Mouse (Mus musculus): ENCODE data around the gene BC034090.

Gene BC034090

GRCm38 (mm10) chr1:155216313-155216712 is 27.9 kb downstream of the BC034090 start:
- no peak for DNase-seq (ENCODE audit: low read depth, low spot score)

- DNase-seq (ENCODE audit: low read depth, low spot score) = no peak
Observed at GRCm38 (mm10) chr1:155215066-155215764, 29.0 kb downstream of the BC034090 start.

- DNase-seq (ENCODE audit: low read depth, low spot score) = no peak
Observed at GRCm38 (mm10) chr1:155213912-155214311, 30.3 kb downstream of the BC034090 start.

- no peak for DNase-seq (ENCODE audit: low read depth, low spot score)
Observed at GRCm38 (mm10) chr1:155212936-155213774, 31.1 kb downstream of the BC034090 start.

- no peak for DNase-seq (ENCODE audit: low read depth, low spot score)
Observed at GRCm38 (mm10) chr1:155212493-155212892, 31.8 kb downstream of the BC034090 start.

GRCm38 (mm10) chr1:155212081-155212480 is 32.2 kb downstream of the BC034090 start:
- no peak for DNase-seq (ENCODE audit: low read depth, low spot score)

GRCm38 (mm10) chr1:155211017-155211416 is 33.2 kb downstream of the BC034090 start:
- DNase-seq (ENCODE audit: low read depth, low spot score) = no peak

- no peak for DNase-seq (ENCODE audit: low read depth, low spot score)
Observed at GRCm38 (mm10) chr1:155210011-155210763, 34.1 kb downstream of the BC034090 start.

GRCm38 (mm10) chr1:155207859-155208258 is 36.4 kb downstream of the BC034090 start:
- DNase-seq (ENCODE audit: low read depth, low spot score) = no peak

GRCm38 (mm10) chr1:155205822-155206660 is 38.2 kb downstream of the BC034090 start:
- DNase-seq (ENCODE audit: low read depth, low spot score) = no peak

- no peak for DNase-seq (ENCODE audit: low read depth, low spot score)
Observed at GRCm38 (mm10) chr1:155205311-155205710, 38.9 kb downstream of the BC034090 start.

GRCm38 (mm10) chr1:155204560-155205162 is 39.6 kb downstream of the BC034090 start:
- peak; percentile 80 for DNase-seq (ENCODE audit: low read depth, low spot score)

GRCm38 (mm10) chr1:155203954-155204353 is 40.3 kb downstream of the BC034090 start:
- no peak for DNase-seq (ENCODE audit: low read depth, low spot score)

GRCm38 (mm10) chr1:155203101-155203500 is 41.1 kb downstream of the BC034090 start:
- DNase-seq (ENCODE audit: low read depth, low spot score) = no peak

GRCm38 (mm10) chr1:155202472-155202871 is 41.8 kb downstream of the BC034090 start:
- DNase-seq (ENCODE audit: low read depth, low spot score) = no peak

GRCm38 (mm10) chr1:155201914-155202313 is 42.3 kb downstream of the BC034090 start:
- DNase-seq (ENCODE audit: low read depth, low spot score) = no peak

- DNase-seq (ENCODE audit: low read depth, low spot score) = no peak
Observed at GRCm38 (mm10) chr1:155201373-155201879, 42.8 kb downstream of the BC034090 start.

GRCm38 (mm10) chr1:155200967-155201366 is 43.3 kb downstream of the BC034090 start:
- DNase-seq (ENCODE audit: low read depth, low spot score) = no peak

- no peak for DNase-seq (ENCODE audit: low read depth, low spot score)
Observed at GRCm38 (mm10) chr1:155199522-155199921, 44.7 kb downstream of the BC034090 start.

GRCm38 (mm10) chr1:155196691-155197090 is 47.6 kb downstream of the BC034090 start:
- no peak for DNase-seq (ENCODE audit: low read depth, low spot score)
